Mouse (Mus musculus) limb, embryonic 14.5 days (tissue): ENCODE results near the gene Usp42. TPM values are rescaled to one million over a fixed set of nuclear protein-coding genes. Genes with fewer than 3 reads are reported as not detected.

Source experiments
- ATAC-seq: fragments of 200-750 bp; cut with Nextera tagmentation; 2 replicates; pipeline ENCODE4 v1.8.0; 2017; ENCODE audit warnings: low read depth, moderate number of reproducible peaks, moderate TSS enrichment; ENCODE audit not compliant: low FRiP score
- DNase-seq: peaks from one replicate; pipeline ENCODE4 v3.0.0-alpha.2; 2015; ENCODE audit warnings: low spot score
- H3K27ac ChIP-seq: fragments of 300-500 bp; sonication (generic); replicated peaks from 2 replicates; pipeline ENCODE4 v1.5.1; 2014; ENCODE audit warnings: low read depth, mild to moderate bottlenecking, low read length, moderate library complexity, mixed read lengths
- H3K27me3 ChIP-seq: fragments of 300-500 bp; sonication (generic); 2 replicates; pipeline ENCODE4 v1.6.1; 2014; ENCODE audit warnings: low read length, mixed read lengths; ENCODE audit not compliant: control insufficient read depth, insufficient read depth
- H3K36me3 ChIP-seq: fragments of 300-500 bp; sonication (generic); 2 replicates; pipeline ENCODE4 v1.6.1; 2014; ENCODE audit warnings: mild to moderate bottlenecking, low read length, moderate library complexity, mixed read lengths; ENCODE audit not compliant: control insufficient read depth, insufficient read depth
- H3K4me1 ChIP-seq: fragments of 300-500 bp; sonication (generic); 2 replicates; pipeline ENCODE4 v1.6.1; 2014; ENCODE audit warnings: antibody characterized with exemption, low read length, mixed read lengths; ENCODE audit not compliant: control insufficient read depth, insufficient read depth
- H3K4me2 ChIP-seq: fragments of 300-500 bp; sonication (generic); replicated peaks from 2 replicates; pipeline ENCODE4 v1.6.1; 2014; ENCODE audit warnings: low read depth, mild to moderate bottlenecking, low read length, moderate library complexity; ENCODE audit not compliant: severe bottlenecking
- H3K4me3 ChIP-seq: fragments of 300-500 bp; sonication (generic); replicated peaks from 2 replicates; pipeline ENCODE4 v1.5.1; 2014; ENCODE audit warnings: low read length
- H3K9ac ChIP-seq: fragments of 300-500 bp; sonication (generic); 2 replicates; pipeline ENCODE4 v1.6.1; 2014; ENCODE audit warnings: mild to moderate bottlenecking, low read depth, low read length, moderate library complexity; ENCODE audit not compliant: severe bottlenecking
- H3K9me3 ChIP-seq: fragments of 300-500 bp; sonication (generic); 2 replicates; pipeline ENCODE4 v1.6.1; 2016; ENCODE audit warnings: low read length; ENCODE audit not compliant: control insufficient read depth
- POLR2A ChIP-seq: fragments of 200-500 bp; IDR thresholded peaks from 2 replicates; pipeline ENCODE4 v1.8.0; 2012; ENCODE audit warnings: inconsistent platforms, mild to moderate bottlenecking, moderate library complexity, borderline replicate concordance; ENCODE audit not compliant: insufficient read depth, insufficient read length; ENCODE audit errors: extremely low read depth
- WGBS: fragments of 180-500 bp; shearing (Covaris S2); extraction: QIAGEN DNeasy Blood & Tissue Kit; methylation state at CpG from one replicate; pipeline ENCODE4 v1.1.7; 2014; 5-methylcytosine and 5-hydroxymethylcytosine counted together
- polyA plus RNA-seq, 2 experiments: library from polyadenylated mRNA; depleted of rRNA in 1 of 2; stranded (reverse) in 1 of 2; unstranded in 1 of 2; fragments of >200 nt; fragmentation: Nextera tagmentation in 1 of 2; extraction: Ambion mirVana in 1 of 2; gene quantifications; 2 replicates each; pipeline versions ENCODE4 v1.2.1 to v1.2.3; 2012 to 2014

The Usp42 gene
- polyA plus RNA-seq, 2 experiments = 16.3 to 21.9 TPM

GRCm38 (mm10) chr5:143749630-143750208 lies 17.6 kb upstream of the Usp42 start:
- TF ChIP-seq POLR2A = no peak
- 54% methylated on average over 2 of the region's 2 CpGs for WGBS
- DNase-seq (no peak), ATAC-seq (no peak)
- H3K4me2 ChIP-seq = no peak overlapping the region
- no peaks in the 10 kb centered on the region for H3K4me1 ChIP-seq
- H3K4me3 ChIP-seq = no peak overlapping the region
- no peaks in the 10 kb centered on the region for H3K36me3 ChIP-seq
- H3K27me3 ChIP-seq = no peaks in the 10 kb centered on the region; the same call in 1 of the 2 replicates
- H3K27ac ChIP-seq = no peak overlapping the region
- no peak overlapping the region for H3K9ac ChIP-seq
- H3K9me3 ChIP-seq = no peaks in the 10 kb centered on the region

- whole genome bisulfite sequencing = under 1% methylated on average over 25 of the region's 82 CpGs
- H3K9ac ChIP-seq = peak overlapping the region; percentile 98
- DNase-seq (peak; percentile 14), ATAC-seq (peak; percentile 5; the same call in 1 of the 2 replicates)
- peaks cover 11% of the 10 kb centered on the region for H3K36me3 ChIP-seq
- peak overlapping the region; percentile 89 for H3K27ac ChIP-seq
- no peaks in the 10 kb centered on the region for H3K9me3 ChIP-seq
- H3K27me3 ChIP-seq = no peaks in the 10 kb centered on the region
- peak overlapping the region; percentile 92 for H3K4me3 ChIP-seq
- peak overlapping the region; percentile 81 for H3K4me2 ChIP-seq
- no peak for TF ChIP-seq POLR2A
- peaks cover 16% of the 10 kb centered on the region; the same call in 1 of the 2 replicates for H3K4me1 ChIP-seq
Observed at GRCm38 (mm10) chr5:143731483-143732112, 482 bp downstream of the Usp42 start.

DNA sequence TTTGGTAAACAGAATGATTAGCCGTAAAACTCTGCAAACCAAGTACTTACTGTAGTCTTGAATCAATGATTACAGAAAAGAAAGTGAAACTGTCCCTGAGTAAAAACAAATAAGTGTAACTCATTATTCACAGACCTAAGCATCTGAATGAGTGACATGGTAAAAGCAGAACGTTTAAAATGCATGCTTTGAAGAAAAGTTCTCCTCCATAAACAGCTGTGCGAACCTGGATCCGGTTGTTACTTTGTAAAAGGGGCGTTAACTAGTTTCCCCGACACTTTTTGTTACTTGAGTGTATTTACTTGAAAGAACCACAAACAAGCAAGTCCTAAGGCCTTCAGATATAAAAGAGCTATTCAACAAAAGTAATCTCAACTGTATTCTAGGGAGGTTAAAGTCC lies 1.2 kb downstream of the Usp42 start:
- peaks cover 16% of the 10 kb centered on the region; the same call in 1 of the 2 replicates for H3K4me1 ChIP-seq
- peak overlapping the region; percentile 92 for H3K4me3 ChIP-seq
- H3K27me3 ChIP-seq = no peaks in the 10 kb centered on the region
- H3K27ac ChIP-seq = peak overlapping the region; percentile 89; the same call in 1 of the 2 replicates
- peak overlapping the region; percentile 81 for H3K4me2 ChIP-seq
- WGBS = 10% methylated on average over 6 of the region's 6 CpGs
- H3K36me3 ChIP-seq = peaks cover 18% of the 10 kb centered on the region
- ATAC-seq (no peak), DNase-seq (no peak)
- peak overlapping the region; percentile 98 for H3K9ac ChIP-seq
- H3K9me3 ChIP-seq = no peaks in the 10 kb centered on the region
- TF ChIP-seq POLR2A = no peak

- H3K9me3 ChIP-seq = no peaks in the 10 kb centered on the region
- H3K27me3 ChIP-seq = no peaks in the 10 kb centered on the region
- no peak overlapping the region for H3K27ac ChIP-seq
- peaks cover 97% of the 10 kb centered on the region for H3K36me3 ChIP-seq
- WGBS = 92% methylated on average over 7 of the region's 7 CpGs
- no peak for ATAC-seq
- TF ChIP-seq POLR2A = no peak
- H3K4me2 ChIP-seq = no peak overlapping the region
- no peak for DNase-seq
- no peaks in the 10 kb centered on the region for H3K4me1 ChIP-seq
- no peak overlapping the region for H3K9ac ChIP-seq
- no peak overlapping the region for H3K4me3 ChIP-seq
Observed at GRCm38 (mm10) chr5:143721962-143722361, 10.1 kb downstream of the Usp42 start.

DNA sequence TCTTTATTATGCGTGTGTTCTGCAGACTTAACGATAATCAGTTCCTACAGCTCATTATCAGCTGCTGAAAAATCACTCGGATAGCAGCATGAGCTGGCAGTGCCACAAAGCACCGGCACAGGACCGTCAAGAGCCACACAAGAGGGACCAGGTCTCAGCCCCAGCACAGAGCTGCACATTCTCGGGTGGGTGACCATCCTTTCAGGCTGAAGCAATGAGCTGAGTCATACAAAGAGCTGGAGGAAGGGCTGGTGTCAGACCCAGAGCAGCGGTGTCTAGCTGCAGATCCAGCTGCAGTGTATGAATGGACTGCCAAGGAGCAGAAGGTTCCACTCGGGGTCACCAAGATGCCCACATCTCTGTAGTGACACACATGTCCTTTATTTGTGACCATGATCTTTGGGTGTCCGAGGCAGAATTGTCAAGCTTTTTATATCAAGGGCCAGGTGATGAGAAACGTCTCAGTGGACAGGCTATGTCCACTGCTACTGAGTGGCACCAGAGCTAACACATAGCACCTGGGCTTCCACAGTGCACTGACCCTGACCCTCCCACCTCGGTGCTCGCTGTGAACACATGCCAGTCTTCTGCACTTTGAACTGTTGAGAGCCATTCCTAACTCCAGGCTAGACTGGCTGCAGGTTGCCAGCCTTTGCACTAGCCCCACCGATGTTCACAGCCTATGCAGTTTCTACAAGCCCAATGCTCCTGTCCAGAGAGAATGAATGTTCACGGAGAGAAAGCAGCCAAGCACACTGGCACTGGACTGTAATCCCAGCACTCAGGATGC lies 19.9 kb downstream of the Usp42 start:
- H3K36me3 ChIP-seq = peaks cover 92% of the 10 kb centered on the region

More for the DNA sequence above, 19.9 kb downstream of the Usp42 start:
- Histone ChIP-seq H3K4me2 (no peak overlapping the region), H3K9ac (no peak overlapping the region), H3K4me3 (no peak overlapping the region), H3K27me3 (no peaks in the 10 kb centered on the region), H3K27ac (no peak overlapping the region), H3K4me1 (no peaks in the 10 kb centered on the region), H3K9me3 (no peaks in the 10 kb centered on the region)
- ATAC-seq (no peak), DNase-seq (no peak)
- TF ChIP-seq POLR2A = no peak
- WGBS = 84% methylated on average over 14 of the region's 14 CpGs
